Mouse (Mus musculus): ENCODE results near the gene Ctrb1. TPM values are rescaled to one million over a fixed set of nuclear protein-coding genes. Genes with fewer than 3 reads are reported as not detected.
A peak's percentile ranks its signal among the peaks of the same experiment; 100 is the strongest.

Ctrb1 gene
- total and polyA plus RNA-seq, 2 experiments from 2014 or later: 3.4 TPM; not detected in 1

- DNase-seq (ENCODE audit: low spot score) (no peak), ATAC-seq (ENCODE audit: insufficient read depth, low read depth) (no peak)
- Histone ChIP-seq H3K4me3 (ENCODE audit: low read depth, low read length) (no peak overlapping the region), H3K36me3 (replicated peaks; ENCODE audit: control insufficient read depth, insufficient read depth, low read length) (no peaks in the 10 kb centered on the region), H3K4me2 (ENCODE audit: low read depth, low read length) (no peak overlapping the region), H3K27ac (ENCODE audit: low read depth) (no peak overlapping the region), H3K27me3 (ENCODE audit: control insufficient read depth, insufficient read depth, low read length) (no peaks in the 10 kb centered on the region), H3K4me1 (ENCODE audit: control insufficient read depth, insufficient read depth) (no peaks in the 10 kb centered on the region), H3K9ac (replicated peaks; ENCODE audit: low read depth, low read length) (no peak overlapping the region), H3K9me3 (replicated peaks; ENCODE audit: control insufficient read depth, low read length) (0 out of 2 replicates have a peak, but pooled peaks cover 3% of the 10 kb centered on the region)
- WGBS: 81% methylated on average over 10 of the region's 10 CpGs
- TF ChIP-seq CTCF (IDR thresholded peaks at IDR 0.05; ENCODE audit: low read depth) (no peak), EP300 (IDR thresholded peaks at IDR 0.05; ENCODE audit: low read depth) (no peak)
Measured at GRCm38 (mm10) chr8:111697655-111698054, 6.8 kb upstream of the Ctrb1 start.

- H3K4me1 ChIP-seq (ENCODE audit: control insufficient read depth, insufficient read depth): no peaks in the 10 kb centered on the region
- no peaks in the 10 kb centered on the region for H3K27me3 ChIP-seq (ENCODE audit: control insufficient read depth, insufficient read depth, low read length)
- TF ChIP-seq CTCF (IDR thresholded peaks at IDR 0.05; ENCODE audit: low read depth) (no peak), EP300 (IDR thresholded peaks at IDR 0.05; ENCODE audit: low read depth) (no peak)
- no peak for DNase-seq (ENCODE audit: low spot score)
- no peak overlapping the region for H3K9ac ChIP-seq (replicated peaks; ENCODE audit: low read depth, low read length)
- no peak overlapping the region for H3K4me3 ChIP-seq (ENCODE audit: low read depth, low read length)
- 33% methylated on average over 7 of the region's 7 CpGs for WGBS
- no peak overlapping the region for H3K4me2 ChIP-seq (ENCODE audit: low read depth, low read length)
- no peak; the same call in 1 of the 2 replicates for ATAC-seq (ENCODE audit: insufficient read depth, low read depth)
- no peak overlapping the region for H3K27ac ChIP-seq (ENCODE audit: low read depth)
- H3K9me3 ChIP-seq (replicated peaks; ENCODE audit: control insufficient read depth, low read length): 0 out of 2 replicates have a peak, but pooled peaks cover 3% of the 10 kb centered on the region
- no peaks in the 10 kb centered on the region for H3K36me3 ChIP-seq (replicated peaks; ENCODE audit: control insufficient read depth, insufficient read depth, low read length)
Measured at GRCm38 (mm10) chr8:111695441-111695840, 4.6 kb upstream of the Ctrb1 start.

GRCm38 (mm10) chr8:111693261-111693741 lies 2.5 kb upstream of the Ctrb1 start:
- Histone ChIP-seq H3K27ac (ENCODE audit: low read depth) (no peak overlapping the region), H3K27me3 (ENCODE audit: control insufficient read depth, insufficient read depth, low read length) (no peaks in the 10 kb centered on the region), H3K9me3 (replicated peaks; ENCODE audit: control insufficient read depth, low read length) (0 out of 2 replicates have a peak, but pooled peaks cover 3% of the 10 kb centered on the region), H3K36me3 (replicated peaks; ENCODE audit: control insufficient read depth, insufficient read depth, low read length) (no peaks in the 10 kb centered on the region), H3K9ac (replicated peaks; ENCODE audit: low read depth, low read length) (no peak overlapping the region), H3K4me3 (ENCODE audit: low read depth, low read length) (no peak overlapping the region), H3K4me1 (ENCODE audit: control insufficient read depth, insufficient read depth) (no peaks in the 10 kb centered on the region), H3K4me2 (ENCODE audit: low read depth, low read length) (no peak overlapping the region)
- TF ChIP-seq EP300 (IDR thresholded peaks at IDR 0.05; ENCODE audit: low read depth) (no peak), CTCF (IDR thresholded peaks at IDR 0.05; ENCODE audit: low read depth) (no peak)
- DNase-seq (ENCODE audit: low spot score): no peak
- ATAC-seq (ENCODE audit: insufficient read depth, low read depth): peak; percentile 70
- WGBS: 56% methylated on average over 6 of the region's 6 CpGs

GRCm38 (mm10) chr8:111686881-111687280 lies 3.9 kb downstream of the Ctrb1 start:
- H3K4me1 ChIP-seq (ENCODE audit: control insufficient read depth, insufficient read depth): no peaks in the 10 kb centered on the region
- no peak overlapping the region for H3K4me2 ChIP-seq (ENCODE audit: low read depth, low read length)
- no peak for DNase-seq (ENCODE audit: low spot score)
- H3K36me3 ChIP-seq (replicated peaks; ENCODE audit: control insufficient read depth, insufficient read depth, low read length): no peaks in the 10 kb centered on the region
- 79% methylated on average over 13 of the region's 13 CpGs for WGBS
- no peaks in the 10 kb centered on the region for H3K27me3 ChIP-seq (ENCODE audit: control insufficient read depth, insufficient read depth, low read length)
- no peak overlapping the region for H3K4me3 ChIP-seq (ENCODE audit: low read depth, low read length)
- ATAC-seq (ENCODE audit: insufficient read depth, low read depth): no peak
- TF ChIP-seq CTCF (IDR thresholded peaks at IDR 0.05; ENCODE audit: low read depth): no peak
- TF ChIP-seq EP300 (IDR thresholded peaks at IDR 0.05; ENCODE audit: low read depth): no peak
- no peak overlapping the region for H3K9ac ChIP-seq (replicated peaks; ENCODE audit: low read depth, low read length)
- H3K27ac ChIP-seq (ENCODE audit: low read depth): no peak overlapping the region
- H3K9me3 ChIP-seq (replicated peaks; ENCODE audit: control insufficient read depth, low read length): no peaks in the 10 kb centered on the region

- Histone ChIP-seq H3K9me3 (replicated peaks; ENCODE audit: control insufficient read depth, low read length) (no peaks in the 10 kb centered on the region), H3K27me3 (ENCODE audit: control insufficient read depth, insufficient read depth, low read length) (no peaks in the 10 kb centered on the region), H3K4me3 (ENCODE audit: low read depth, low read length) (no peak overlapping the region), H3K4me1 (ENCODE audit: control insufficient read depth, insufficient read depth) (no peaks in the 10 kb centered on the region), H3K27ac (ENCODE audit: low read depth) (no peak overlapping the region), H3K36me3 (replicated peaks; ENCODE audit: control insufficient read depth, insufficient read depth, low read length) (no peaks in the 10 kb centered on the region), H3K4me2 (ENCODE audit: low read depth, low read length) (no peak overlapping the region), H3K9ac (replicated peaks; ENCODE audit: low read depth, low read length) (no peak overlapping the region)
- 24% methylated on average over 9 of the region's 9 CpGs for WGBS
- DNase-seq (ENCODE audit: low spot score): no peak
- TF ChIP-seq CTCF (IDR thresholded peaks at IDR 0.05; ENCODE audit: low read depth): no peak
- no peak for TF ChIP-seq EP300 (IDR thresholded peaks at IDR 0.05; ENCODE audit: low read depth)
- ATAC-seq (ENCODE audit: insufficient read depth, low read depth): no peak
Measured at GRCm38 (mm10) chr8:111682521-111682920, 8.3 kb downstream of the Ctrb1 start.

- H3K36me3 ChIP-seq (replicated peaks; ENCODE audit: control insufficient read depth, insufficient read depth, low read length): no peaks in the 10 kb centered on the region
- no peaks in the 10 kb centered on the region for H3K4me1 ChIP-seq (ENCODE audit: control insufficient read depth, insufficient read depth)
- no peak overlapping the region for H3K9ac ChIP-seq (replicated peaks; ENCODE audit: low read depth, low read length)
- no peaks in the 10 kb centered on the region for H3K27me3 ChIP-seq (ENCODE audit: control insufficient read depth, insufficient read depth, low read length)
- no peak for ATAC-seq (ENCODE audit: insufficient read depth, low read depth)
- no peak overlapping the region for H3K4me3 ChIP-seq (ENCODE audit: low read depth, low read length)
- 0 out of 2 replicates have a peak, but pooled peaks cover 3% of the 10 kb centered on the region for H3K9me3 ChIP-seq (replicated peaks; ENCODE audit: control insufficient read depth, low read length)
- 56% methylated on average over 11 of the region's 11 CpGs for WGBS
- no peak overlapping the region for H3K4me2 ChIP-seq (ENCODE audit: low read depth, low read length)
- no peak for TF ChIP-seq CTCF (IDR thresholded peaks at IDR 0.05; ENCODE audit: low read depth)
- TF ChIP-seq EP300 (IDR thresholded peaks at IDR 0.05; ENCODE audit: low read depth): no peak
- no peak for DNase-seq (ENCODE audit: low spot score)
- H3K27ac ChIP-seq (ENCODE audit: low read depth): no peak overlapping the region
Measured at GRCm38 (mm10) chr8:111681153-111681552, 9.7 kb downstream of the Ctrb1 start.

Measured in heart, postnatal 0 days (tissue).